Mouse (Mus musculus) thymus, adult 2 months (tissue): ENCODE data around the gene Sh3kbp1. TPM values are rescaled to one million over a fixed set of nuclear protein-coding genes. Genes with fewer than 3 reads are reported as not detected.

Experiments used
- DNase-seq: peaks from one replicate; pipeline ENCODE4 v3.0.0; 2021
- H3K27ac ChIP-seq: fragments of 200-500 bp; 2 replicates; pipeline ENCODE4 v1.5.1; 2012; ENCODE audit warnings: low read length, control low read depth; ENCODE audit not compliant: control insufficient read depth, insufficient read depth
- H3K27me3 ChIP-seq: fragments of 200-500 bp; 2 replicates; pipeline ENCODE4 v1.6.1; 2012; ENCODE audit warnings: mild to moderate bottlenecking, low read length, moderate library complexity, mixed read lengths; ENCODE audit not compliant: control insufficient read depth, insufficient read depth
- H3K36me3 ChIP-seq: fragments of 200-500 bp; 2 replicates; pipeline ENCODE4 v1.6.1; 2012; ENCODE audit warnings: mild to moderate bottlenecking, low read length, moderate library complexity; ENCODE audit not compliant: control insufficient read depth, insufficient read depth
- H3K4me1 ChIP-seq: fragments of 200-500 bp; replicated peaks from 2 replicates; pipeline ENCODE4 v1.6.1; 2012; ENCODE audit warnings: low read length; ENCODE audit not compliant: control insufficient read depth, insufficient read depth
- H3K4me3 ChIP-seq: fragments of 200-500 bp; 2 replicates; pipeline ENCODE4 v1.5.1; 2012; ENCODE audit warnings: mild to moderate bottlenecking, low read length, control low read depth, moderate library complexity; ENCODE audit not compliant: control insufficient read depth, insufficient read depth
- CTCF ChIP-seq: fragments of 200-500 bp; IDR thresholded peaks from 2 replicates; pipeline ENCODE4 v1.5.1; 2012; ENCODE audit warnings: mild to moderate bottlenecking, control low read depth, low read length, moderate library complexity, borderline replicate concordance; ENCODE audit not compliant: control insufficient read depth, poor library complexity, insufficient read depth; ENCODE audit errors: extremely low read depth
- POLR2A ChIP-seq: fragments of 200-500 bp; IDR thresholded peaks from 2 replicates; pipeline ENCODE4 v1.6.1; 2012; ENCODE audit warnings: mild to moderate bottlenecking, low read length, control low read depth, moderate library complexity; ENCODE audit not compliant: control insufficient read depth, poor library complexity, insufficient read depth; ENCODE audit errors: extremely low read depth
- WGBS: fragments of 180-500 bp; shearing (Covaris S2); methylation state at CpG from one replicate; pipeline ENCODE4 v1.1.7; 2018; 5-methylcytosine and 5-hydroxymethylcytosine counted together
- polyA plus RNA-seq: library from polyadenylated mRNA; depleted of rRNA; stranded (reverse); fragments of >200 nt; gene quantifications from 2 replicates; pipeline ENCODE4 v1.2.3, GENCODE M21; 2012; rRNA removed

Gene Sh3kbp1
- polyA plus RNA-seq, 1 experiment = 114 TPM

- Histone ChIP-seq H3K27ac (no peak within 1 kb of the TSS), H3K4me1 (peaks cover 3% of the 10 kb centered on the region), H3K36me3 (no peaks in the 10 kb centered on the region), H3K27me3 (no peaks in the 10 kb centered on the region; the same call in none of the 2 replicates), H3K4me3 (peak within 1 kb of the TSS; percentile 31)
- TF ChIP-seq CTCF (peak; percentile 96), POLR2A (no peak)
- DNase-seq = peak; percentile 60
- 7% methylated on average over 64 of the region's 108 CpGs for WGBS
These were observed 361.2 kb downstream of the Sh3kbp1 start, which contains the start of gene Map3k15 for GRCm38 (mm10) chrX:159988002-159988960. Gene Map3k15, plus strand, starts transcription at chrX:159988433.

DNA sequence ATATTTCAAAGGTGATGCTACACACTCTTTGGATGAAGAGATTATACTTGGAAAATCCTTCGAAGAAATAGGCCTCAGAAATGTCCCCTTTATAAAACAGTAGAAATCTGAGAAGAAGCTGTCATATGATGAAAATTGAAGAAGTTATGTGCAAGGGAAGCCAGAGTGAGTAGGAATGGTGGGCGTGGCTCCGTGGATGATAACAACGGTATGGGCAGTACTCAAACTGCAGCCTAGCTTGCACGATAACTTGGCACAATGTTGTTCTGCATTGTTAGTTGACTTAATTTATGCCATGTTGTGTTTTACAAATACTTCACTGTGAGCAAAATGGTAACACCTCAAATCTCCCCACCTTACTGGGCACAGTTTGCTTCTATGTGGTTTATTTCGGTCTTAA lies 368.7 kb downstream of the Sh3kbp1 start:
- 87% methylated on average over 6 of the region's 6 CpGs for WGBS
- H3K4me3 ChIP-seq = no peak overlapping the region
- no peaks in the 10 kb centered on the region for H3K27me3 ChIP-seq
- DNase-seq = no peak
- H3K4me1 ChIP-seq = no peaks in the 10 kb centered on the region
- no peaks in the 10 kb centered on the region for H3K36me3 ChIP-seq
- TF ChIP-seq CTCF = no peak
- no peak for TF ChIP-seq POLR2A
- no peak overlapping the region for H3K27ac ChIP-seq

Other genes with a start within 250 kb of the Sh3kbp1 start
- not detected in 2 replicates for gene Map7d2, start 212.7 kb upstream of the Sh3kbp1 start, polyA plus RNA-seq
- gene Bclaf3, start 100.6 kb upstream of the Sh3kbp1 start, polyA plus RNA-seq = 6.5 and 8.6 TPM in 2 replicates